Mouse (Mus musculus): ENCODE measurements around the gene Dab2. TPM values are rescaled to one million over a fixed set of nuclear protein-coding genes. Genes with fewer than 3 reads are reported as not detected.
A peak's percentile ranks its signal among the peaks of the same experiment; 100 is the strongest.

Dab2 gene
- polyA plus RNA-seq, 1 experiment from 2014 or later: 18.9 TPM

- Histone ChIP-seq H3K4me3 (replicated peaks) (no peak overlapping the region), H3K9me3 (replicated peaks) (no peaks in the 10 kb centered on the region), H3K4me1 (peaks cover 19% of the 10 kb centered on the region), H3K9ac (replicated peaks) (no peak overlapping the region), H3K36me3 (no peaks in the 10 kb centered on the region), H3K27ac (replicated peaks) (no peak overlapping the region), H3K4me2 (no peak overlapping the region), H3K27me3 (replicated peaks) (0 out of 2 replicates have a peak, but pooled peaks cover 4% of the 10 kb centered on the region)
- ATAC-seq (ENCODE audit: low FRiP score): no peak
- 29% methylated on average over 1 of the region's 1 CpGs for WGBS
Measured at GRCm38 (mm10) chr15:6385241-6385640, 85.7 kb downstream of the Dab2 start.

DNA sequence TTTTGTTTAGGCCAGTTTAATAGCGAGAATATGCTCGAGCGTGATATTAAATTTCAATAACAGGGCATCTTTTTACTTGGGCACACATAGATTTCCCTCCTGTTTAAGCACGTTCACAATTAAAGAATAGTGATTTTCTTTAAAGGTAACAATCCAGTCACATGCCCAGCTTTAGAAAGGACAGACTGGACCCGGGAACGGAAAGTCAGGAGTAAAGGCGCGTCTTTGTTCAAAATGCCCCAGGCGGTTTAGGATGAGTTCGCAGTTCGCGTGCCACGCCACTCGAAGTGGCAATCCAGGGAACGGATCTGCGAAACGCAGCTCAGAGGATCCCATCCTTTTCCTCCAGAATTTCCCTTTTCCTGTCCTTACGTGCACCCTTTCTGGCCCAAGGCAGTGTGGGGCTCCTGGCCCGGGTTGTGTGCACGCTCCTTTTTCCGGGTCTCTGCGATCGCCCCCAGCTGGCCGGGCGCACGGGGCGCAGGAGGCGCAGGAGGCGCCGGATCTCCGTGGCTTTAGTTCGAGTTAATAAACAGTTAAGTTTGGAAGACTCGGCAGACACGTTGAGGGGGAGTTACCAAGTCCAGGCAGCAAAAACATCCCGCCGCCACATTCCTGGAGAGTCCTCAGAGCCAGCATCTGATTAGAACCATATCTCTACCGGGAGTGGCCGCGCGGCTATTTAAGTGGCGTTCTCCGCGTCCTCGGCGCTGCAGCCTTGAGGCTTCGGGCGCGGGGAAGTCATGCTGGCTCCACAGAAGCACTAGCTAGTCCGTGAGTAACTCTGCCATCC, 86.8 kb downstream of the Dab2 start:
- peak; percentile 91 for ATAC-seq (ENCODE audit: low FRiP score)
- peak overlapping the region; percentile 12 for H3K9ac ChIP-seq (replicated peaks)

DNA sequence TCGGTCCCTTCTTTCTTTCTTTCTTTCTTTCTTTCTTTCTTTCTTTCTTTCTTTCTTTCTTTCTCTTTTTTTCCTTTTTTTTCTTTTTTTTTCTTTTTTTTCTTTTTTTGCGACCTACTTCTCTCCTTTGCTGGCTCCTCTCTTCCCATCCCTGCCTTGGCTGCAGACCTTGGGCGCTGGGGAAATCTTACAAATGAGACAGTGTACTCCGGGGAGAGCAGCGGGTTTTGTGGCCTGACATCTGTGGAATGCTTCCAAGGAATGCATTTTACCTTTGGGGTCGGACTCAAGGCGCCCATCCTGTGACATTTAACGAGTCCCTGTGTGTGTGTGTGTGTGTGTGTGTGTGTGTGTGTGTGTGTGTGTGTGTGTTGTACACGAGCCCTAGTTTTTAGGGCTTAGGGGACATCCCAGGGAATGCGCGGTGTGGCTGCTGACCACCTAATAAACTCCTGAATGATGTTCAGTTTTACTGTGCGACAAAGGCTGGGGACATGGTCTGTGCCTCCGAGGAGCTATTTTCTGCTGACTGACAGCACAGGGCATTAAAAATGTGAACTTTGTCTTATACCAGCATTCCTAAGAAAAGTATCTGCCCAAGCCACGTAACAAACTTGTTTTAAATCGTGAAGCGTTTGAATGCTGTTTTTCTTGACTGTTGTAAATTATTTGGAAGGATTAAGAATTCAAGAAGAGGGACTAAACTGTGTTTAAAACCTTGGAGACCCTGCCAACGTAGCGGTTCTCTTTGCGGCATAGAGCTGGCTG, 87.6 kb downstream of the Dab2 start:
- 9% methylated on average over 19 of the region's 19 CpGs for WGBS
- H3K27ac ChIP-seq (replicated peaks): no peak overlapping the region
- H3K9me3 ChIP-seq (replicated peaks): no peaks in the 10 kb centered on the region
- peak overlapping the region; percentile 44 for H3K4me3 ChIP-seq (replicated peaks)
- peaks cover 19% of the 10 kb centered on the region for H3K4me1 ChIP-seq
- peak overlapping the region; percentile 12 for H3K9ac ChIP-seq (replicated peaks)
- 0 out of 2 replicates have a peak, but pooled peaks cover 4% of the 10 kb centered on the region for H3K27me3 ChIP-seq (replicated peaks)
- H3K36me3 ChIP-seq: no peaks in the 10 kb centered on the region
- H3K4me2 ChIP-seq: peak overlapping the region; percentile 62
- peak; percentile 54; the same call in 1 of the 2 replicates for ATAC-seq (ENCODE audit: low FRiP score)

More for the DNA sequence above, 86.8 kb downstream of the Dab2 start:
- Histone ChIP-seq H3K4me3 (replicated peaks) (peak overlapping the region; percentile 44), H3K4me1 (peaks cover 19% of the 10 kb centered on the region), H3K36me3 (no peaks in the 10 kb centered on the region), H3K4me2 (peak overlapping the region; percentile 62), H3K27ac (replicated peaks) (0 out of 2 replicates have a peak overlapping the region, but pooled peaks have one; percentile 10), H3K27me3 (replicated peaks) (0 out of 2 replicates have a peak, but pooled peaks cover 4% of the 10 kb centered on the region), H3K9me3 (replicated peaks) (no peaks in the 10 kb centered on the region)
- 3% methylated on average over 49 of the region's 49 CpGs for WGBS

DNA sequence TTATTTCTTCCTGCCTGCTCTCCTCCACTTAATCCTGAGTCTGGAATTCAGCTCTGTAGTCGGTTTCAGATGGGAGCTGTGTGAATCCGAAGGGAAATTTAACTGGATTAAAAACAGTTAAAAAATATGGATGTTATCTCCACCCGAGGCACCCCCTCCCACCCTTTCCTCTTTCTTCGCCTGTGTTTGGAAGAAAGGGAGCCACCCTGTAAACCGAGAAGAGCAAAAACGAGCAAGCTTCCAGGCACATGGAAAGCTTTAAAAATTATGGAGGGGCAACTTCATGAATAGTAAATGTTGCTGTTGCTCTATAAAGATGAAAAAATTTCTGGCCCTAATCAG, 88.1 kb downstream of the Dab2 start:
- 27% methylated on average over 6 of the region's 6 CpGs for WGBS
- 0 out of 2 replicates have a peak, but pooled peaks cover 4% of the 10 kb centered on the region for H3K27me3 ChIP-seq (replicated peaks)
- H3K4me3 ChIP-seq (replicated peaks): peak overlapping the region; percentile 44
- peak overlapping the region; percentile 62 for H3K4me2 ChIP-seq
- no peaks in the 10 kb centered on the region for H3K9me3 ChIP-seq (replicated peaks)
- H3K36me3 ChIP-seq: no peaks in the 10 kb centered on the region
- H3K27ac ChIP-seq (replicated peaks): no peak overlapping the region
- no peak for ATAC-seq (ENCODE audit: low FRiP score)
- peaks cover 19% of the 10 kb centered on the region for H3K4me1 ChIP-seq
- H3K9ac ChIP-seq (replicated peaks): 0 out of 2 replicates have a peak overlapping the region, but pooled peaks have one; percentile 12

- H3K4me1 ChIP-seq: peaks cover 19% of the 10 kb centered on the region
- H3K9ac ChIP-seq (replicated peaks): no peak overlapping the region
- ATAC-seq (ENCODE audit: low FRiP score): no peak
- 76% methylated on average over 3 of the region's 3 CpGs for WGBS
- H3K27me3 ChIP-seq (replicated peaks): 0 out of 2 replicates have a peak, but pooled peaks cover 4% of the 10 kb centered on the region
- no peaks in the 10 kb centered on the region for H3K9me3 ChIP-seq (replicated peaks)
- peak overlapping the region; percentile 62 for H3K4me2 ChIP-seq
- no peaks in the 10 kb centered on the region for H3K36me3 ChIP-seq
- peak overlapping the region; percentile 44 for H3K4me3 ChIP-seq (replicated peaks)
- H3K27ac ChIP-seq (replicated peaks): no peak overlapping the region
Measured at GRCm38 (mm10) chr15:6388146-6388545, 88.6 kb downstream of the Dab2 start.

DNA sequence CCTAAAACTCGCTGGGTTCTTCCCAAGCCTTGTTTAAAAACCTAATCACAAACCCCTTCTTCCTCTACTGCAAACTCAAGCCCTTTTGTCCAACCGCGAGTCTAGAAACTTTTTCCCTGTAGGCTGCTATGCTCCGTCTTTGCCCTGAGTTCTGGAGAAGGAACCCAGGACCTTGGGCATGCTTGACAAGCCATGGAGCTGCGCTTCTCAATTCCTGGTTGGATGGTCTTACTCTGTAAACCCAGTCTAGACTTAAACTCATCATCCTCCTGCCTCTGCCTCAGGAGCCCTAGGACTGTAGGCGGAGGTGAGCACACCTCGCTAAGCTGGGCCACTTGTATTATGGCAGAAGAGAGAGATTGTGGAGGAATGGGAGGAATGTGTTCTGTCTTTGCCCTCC, 89.0 kb downstream of the Dab2 start:
- Histone ChIP-seq H3K27me3 (replicated peaks) (0 out of 2 replicates have a peak, but pooled peaks cover 4% of the 10 kb centered on the region), H3K4me2 (peak overlapping the region; percentile 62; the same call in 1 of the 2 replicates), H3K27ac (replicated peaks) (no peak overlapping the region), H3K4me1 (peaks cover 19% of the 10 kb centered on the region), H3K9ac (replicated peaks) (no peak overlapping the region), H3K9me3 (replicated peaks) (no peaks in the 10 kb centered on the region), H3K36me3 (no peaks in the 10 kb centered on the region), H3K4me3 (replicated peaks) (peak overlapping the region; percentile 44; the same call in 1 of the 2 replicates)
- ATAC-seq (ENCODE audit: low FRiP score): no peak
- 96% methylated on average over 7 of the region's 7 CpGs for WGBS

DNA sequence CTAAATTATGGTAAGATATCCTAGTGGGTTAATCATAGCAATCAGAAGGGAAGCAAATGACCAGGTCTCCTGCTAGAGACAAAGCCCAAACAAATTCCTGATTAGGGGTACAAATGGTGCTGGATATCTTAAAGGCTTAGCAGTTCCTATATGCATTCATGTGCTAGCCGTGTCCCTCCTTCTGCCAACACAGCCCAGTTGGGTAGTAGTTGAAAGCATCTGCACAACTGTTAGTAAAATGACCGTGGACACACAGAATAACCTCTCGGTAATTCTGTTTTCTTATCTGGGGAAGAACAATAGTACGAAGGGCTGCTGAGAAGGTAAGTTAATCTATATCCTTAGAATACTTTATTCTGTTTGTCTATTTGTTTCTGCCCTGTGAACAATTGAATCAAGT, 90.5 kb downstream of the Dab2 start:
- H3K27me3 ChIP-seq (replicated peaks): 0 out of 2 replicates have a peak, but pooled peaks cover 4% of the 10 kb centered on the region
- ATAC-seq (ENCODE audit: low FRiP score): no peak
- peaks cover 19% of the 10 kb centered on the region for H3K4me1 ChIP-seq
- H3K9ac ChIP-seq (replicated peaks): no peak overlapping the region
- H3K36me3 ChIP-seq: no peaks in the 10 kb centered on the region
- H3K4me2 ChIP-seq: no peak overlapping the region
- H3K27ac ChIP-seq (replicated peaks): no peak overlapping the region
- H3K4me3 ChIP-seq (replicated peaks): no peak overlapping the region
- H3K9me3 ChIP-seq (replicated peaks): no peaks in the 10 kb centered on the region
- WGBS: 81% methylated on average over 4 of the region's 4 CpGs

DNA sequence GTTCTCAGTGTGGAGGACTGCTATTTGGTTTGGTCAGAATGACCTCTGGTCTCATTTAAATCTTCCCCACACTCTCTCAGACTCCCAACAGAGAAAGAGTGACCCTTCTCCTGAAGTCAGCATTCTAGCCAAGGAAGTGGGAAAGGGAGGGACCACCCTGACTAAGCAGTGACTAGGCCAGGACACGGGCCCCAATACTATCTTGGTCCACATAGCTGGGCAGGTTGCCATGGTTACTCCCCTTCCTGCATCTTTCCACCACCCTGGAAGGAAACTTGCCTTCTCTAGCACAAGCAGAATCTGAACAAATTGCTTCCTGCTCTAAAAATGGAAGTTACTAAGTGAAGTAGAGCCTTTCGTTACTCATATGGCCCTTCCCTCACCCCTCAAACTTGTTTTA, 91.1 kb downstream of the Dab2 start:
- ATAC-seq (ENCODE audit: low FRiP score): no peak
- WGBS: 53% methylated on average over 2 of the region's 2 CpGs

GRCm38 (mm10) chr15:6391886-6392285, 92.3 kb downstream of the Dab2 start:
- Histone ChIP-seq H3K4me1 (peaks cover 11% of the 10 kb centered on the region), H3K9ac (replicated peaks) (no peak overlapping the region), H3K4me3 (replicated peaks) (no peak overlapping the region), H3K36me3 (no peaks in the 10 kb centered on the region), H3K27ac (replicated peaks) (no peak overlapping the region), H3K4me2 (no peak overlapping the region), H3K9me3 (replicated peaks) (no peaks in the 10 kb centered on the region), H3K27me3 (replicated peaks) (0 out of 2 replicates have a peak, but pooled peaks cover 4% of the 10 kb centered on the region)
- WGBS: 87% methylated on average over 3 of the region's 3 CpGs
- ATAC-seq (ENCODE audit: low FRiP score): no peak

More for the DNA sequence above, 91.1 kb downstream of the Dab2 start:
- no peaks in the 10 kb centered on the region for H3K9me3 ChIP-seq (replicated peaks)
- H3K4me2 ChIP-seq: no peak overlapping the region
- H3K4me1 ChIP-seq: peaks cover 19% of the 10 kb centered on the region
- 0 out of 2 replicates have a peak, but pooled peaks cover 4% of the 10 kb centered on the region for H3K27me3 ChIP-seq (replicated peaks)
- no peaks in the 10 kb centered on the region for H3K36me3 ChIP-seq
- H3K4me3 ChIP-seq (replicated peaks): no peak overlapping the region
- no peak overlapping the region for H3K9ac ChIP-seq (replicated peaks)
- no peak overlapping the region for H3K27ac ChIP-seq (replicated peaks)

DNA sequence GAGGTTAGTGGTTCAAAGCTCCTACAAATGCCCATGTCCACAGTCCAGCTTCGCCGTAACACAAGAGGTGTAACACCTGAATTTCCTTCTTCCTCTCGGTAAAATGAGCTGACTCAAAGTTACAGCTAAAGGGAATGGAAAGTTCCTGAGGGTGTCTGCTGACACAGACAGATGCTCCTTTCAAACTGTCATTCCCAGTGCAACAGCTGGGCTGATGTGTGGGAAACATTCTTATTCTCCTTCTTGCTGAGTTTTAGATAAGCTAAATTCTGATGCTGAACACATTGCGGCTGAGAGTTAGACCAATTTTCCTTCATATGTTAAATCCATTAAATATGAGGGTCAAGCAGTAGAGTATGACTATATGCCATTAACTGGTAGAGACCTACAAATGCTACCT, 94.0 kb downstream of the Dab2 start:
- no peak for ATAC-seq (ENCODE audit: low FRiP score)
- Histone ChIP-seq H3K27me3 (replicated peaks) (no peaks in the 10 kb centered on the region), H3K4me1 (no peaks in the 10 kb centered on the region), H3K4me3 (replicated peaks) (no peak overlapping the region), H3K9me3 (replicated peaks) (no peaks in the 10 kb centered on the region), H3K36me3 (no peaks in the 10 kb centered on the region), H3K9ac (replicated peaks) (no peak overlapping the region), H3K27ac (replicated peaks) (no peak overlapping the region), H3K4me2 (no peak overlapping the region)
- 95% methylated on average over 4 of the region's 4 CpGs for WGBS

DNA sequence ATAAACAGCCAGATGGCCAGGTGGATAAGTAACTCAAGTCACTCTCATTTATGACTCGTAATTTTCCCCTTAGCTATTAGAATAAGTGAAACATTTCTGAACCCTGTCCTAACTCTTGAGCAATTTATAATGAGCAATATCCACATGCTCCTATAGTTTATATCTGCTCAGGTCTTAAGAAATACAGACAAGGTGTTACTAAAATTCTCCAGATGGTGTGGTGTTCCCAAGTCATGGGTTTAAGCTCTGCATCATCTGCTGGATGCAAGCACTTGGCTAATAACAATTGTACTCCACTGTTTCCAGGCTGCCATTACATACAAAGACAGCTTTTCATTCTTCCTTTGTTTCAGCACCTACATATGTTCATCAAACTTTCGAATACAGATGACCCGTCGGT, 98.6 kb downstream of the Dab2 start:
- Histone ChIP-seq H3K9me3 (replicated peaks) (no peaks in the 10 kb centered on the region), H3K4me3 (replicated peaks) (no peak overlapping the region), H3K9ac (replicated peaks) (no peak overlapping the region), H3K27me3 (replicated peaks) (no peaks in the 10 kb centered on the region), H3K27ac (replicated peaks) (no peak overlapping the region), H3K4me1 (no peaks in the 10 kb centered on the region), H3K36me3 (no peaks in the 10 kb centered on the region), H3K4me2 (no peak overlapping the region)
- 95% methylated on average over 4 of the region's 4 CpGs for WGBS
- no peak for ATAC-seq (ENCODE audit: low FRiP score)
